Mouse (Mus musculus) embryonic facial prominence, embryonic 10.5 days (tissue): ENCODE measurements around the gene Def8. TPM values are rescaled to one million over a fixed set of nuclear protein-coding genes. Genes with fewer than 3 reads are reported as not detected.

Experiments
- DNase-seq: peaks from one replicate; pipeline ENCODE4 v3.0.0-alpha.2; 2017; ENCODE audit warnings: low spot score
- H3K27ac ChIP-seq: fragments of 300-500 bp; sonication (generic); replicated peaks from 2 replicates; pipeline ENCODE4 v1.5.1; 2016; ENCODE audit warnings: mild to moderate bottlenecking
- H3K27me3 ChIP-seq: fragments of 300-500 bp; sonication (generic); replicated peaks from 2 replicates; pipeline ENCODE4 v1.6.1; 2016; ENCODE audit warnings: low read depth, mild to moderate bottlenecking; ENCODE audit not compliant: poor library complexity, severe bottlenecking
- H3K36me3 ChIP-seq: fragments of 300-500 bp; sonication (generic); replicated peaks from 2 replicates; pipeline ENCODE4 v1.6.1; 2016; ENCODE audit warnings: mild to moderate bottlenecking, moderate library complexity
- H3K4me1 ChIP-seq: fragments of 300-500 bp; sonication (generic); 2 replicates; pipeline ENCODE4 v1.6.1; 2016
- H3K4me3 ChIP-seq: fragments of 300-500 bp; sonication (generic); 2 replicates; pipeline ENCODE4 v1.5.1; 2016; ENCODE audit warnings: mild to moderate bottlenecking, moderate library complexity
- H3K9me3 ChIP-seq: fragments of 300-500 bp; sonication (generic); 2 replicates; pipeline ENCODE4 v1.6.1; 2016; ENCODE audit warnings: mild to moderate bottlenecking
- WGBS: fragments of 180-500 bp; shearing (Covaris S2); methylation state at CpG from one replicate; pipeline ENCODE4 v1.1.7; 2016; 5-methylcytosine and 5-hydroxymethylcytosine counted together
- polyA plus RNA-seq: library from polyadenylated mRNA; unstranded; fragments of >200 nt; fragmentation: Nextera tagmentation; extraction: Ambion mirVana; gene quantifications from 2 replicates; pipeline ENCODE4 v1.2.1, GENCODE M21; 2016

Gene Def8
- polyA plus RNA-seq, 1 experiment from 2014 or later: 43.5 TPM

- Histone ChIP-seq H3K27me3 (peaks cover 5% of the 10 kb centered on the region; the same call in 1 of the 2 replicates), H3K36me3 (peaks cover 34% of the 10 kb centered on the region), H3K4me1 (peaks cover 19% of the 10 kb centered on the region), H3K9me3 (no peaks in the 10 kb centered on the region), H3K4me3 (peak overlapping the region; percentile 96), H3K27ac (peak overlapping the region; percentile 99)
- peak; percentile 18 for DNase-seq
- WGBS: 40% methylated on average over 16 of the region's 16 CpGs
Measured at GRCm38 (mm10) chr8:123478456-123479218, 55.3 kb downstream of the Def8 start.

GRCm38 (mm10) chr8:123482627-123483026 is 59.3 kb downstream of the Def8 start:
- DNase-seq: no peak
- no peaks in the 10 kb centered on the region for H3K27me3 ChIP-seq
- H3K4me1 ChIP-seq: peaks cover 11% of the 10 kb centered on the region
- WGBS: 87% methylated on average over 7 of the region's 7 CpGs
- peaks cover 74% of the 10 kb centered on the region for H3K36me3 ChIP-seq
- H3K4me3 ChIP-seq: no peak overlapping the region
- H3K27ac ChIP-seq: no peak overlapping the region
- no peaks in the 10 kb centered on the region for H3K9me3 ChIP-seq

GRCm38 (mm10) chr8:123491280-123492075 is 68.2 kb downstream of the Def8 start:
- H3K4me3 ChIP-seq: no peak overlapping the region
- DNase-seq: no peak
- H3K4me1 ChIP-seq: no peaks in the 10 kb centered on the region
- 92% methylated on average over 15 of the region's 15 CpGs for WGBS
- peaks cover 98% of the 10 kb centered on the region for H3K36me3 ChIP-seq
- H3K27me3 ChIP-seq: no peaks in the 10 kb centered on the region
- H3K27ac ChIP-seq: no peak overlapping the region
- H3K9me3 ChIP-seq: no peaks in the 10 kb centered on the region

GRCm38 (mm10) chr8:123492898-123493297 is 69.6 kb downstream of the Def8 start:
- Histone ChIP-seq H3K9me3 (no peaks in the 10 kb centered on the region), H3K27me3 (no peaks in the 10 kb centered on the region), H3K4me3 (no peak overlapping the region), H3K36me3 (peaks cover 98% of the 10 kb centered on the region), H3K4me1 (no peaks in the 10 kb centered on the region), H3K27ac (no peak overlapping the region)
- no peak for DNase-seq
- whole genome bisulfite sequencing: 93% methylated on average over 9 of the region's 9 CpGs

- Histone ChIP-seq H3K36me3 (peaks cover 100% of the 10 kb centered on the region), H3K9me3 (no peaks in the 10 kb centered on the region)
Measured at GRCm38 (mm10) chr8:123497699-123498098, 74.4 kb downstream of the Def8 start.

GRCm38 (mm10) chr8:123498963-123499362 is 75.6 kb downstream of the Def8 start:
- Histone ChIP-seq H3K27me3 (no peaks in the 10 kb centered on the region), H3K4me3 (no peak overlapping the region), H3K36me3 (peaks cover 100% of the 10 kb centered on the region), H3K4me1 (no peaks in the 10 kb centered on the region), H3K27ac (no peak overlapping the region), H3K9me3 (peaks cover 10% of the 10 kb centered on the region; the same call in 1 of the 2 replicates)
- DNase-seq: no peak
- WGBS: 91% methylated on average over 11 of the region's 11 CpGs

More at GRCm38 (mm10) chr8:123497699-123498098, 74.4 kb downstream of the Def8 start:
- Histone ChIP-seq H3K4me3 (no peak overlapping the region), H3K27me3 (no peaks in the 10 kb centered on the region), H3K27ac (no peak overlapping the region), H3K4me1 (no peaks in the 10 kb centered on the region)
- 88% methylated on average over 4 of the region's 4 CpGs for WGBS
- DNase-seq: no peak

- Histone ChIP-seq H3K27ac (no peak overlapping the region), H3K4me3 (no peak overlapping the region), H3K27me3 (no peaks in the 10 kb centered on the region), H3K4me1 (no peaks in the 10 kb centered on the region), H3K36me3 (peaks cover 100% of the 10 kb centered on the region), H3K9me3 (peaks cover 10% of the 10 kb centered on the region; the same call in 1 of the 2 replicates)
- WGBS: 94% methylated on average over 11 of the region's 11 CpGs
- DNase-seq: no peak
Measured at GRCm38 (mm10) chr8:123499556-123499955, 76.2 kb downstream of the Def8 start.

GRCm38 (mm10) chr8:123502192-123502591 is 78.9 kb downstream of the Def8 start:
- peaks cover 10% of the 10 kb centered on the region; the same call in 1 of the 2 replicates for H3K9me3 ChIP-seq
- no peak for DNase-seq
- no peaks in the 10 kb centered on the region for H3K4me1 ChIP-seq
- H3K4me3 ChIP-seq: no peak overlapping the region
- no peak overlapping the region for H3K27ac ChIP-seq
- peaks cover 100% of the 10 kb centered on the region for H3K36me3 ChIP-seq
- 96% methylated on average over 5 of the region's 5 CpGs for WGBS
- H3K27me3 ChIP-seq: no peaks in the 10 kb centered on the region

GRCm38 (mm10) chr8:123503801-123504467 is 80.6 kb downstream of the Def8 start:
- Histone ChIP-seq H3K27ac (no peak overlapping the region), H3K4me1 (no peaks in the 10 kb centered on the region), H3K4me3 (no peak overlapping the region), H3K27me3 (no peaks in the 10 kb centered on the region), H3K9me3 (peaks cover 10% of the 10 kb centered on the region; the same call in 1 of the 2 replicates), H3K36me3 (peaks cover 100% of the 10 kb centered on the region)
- WGBS: 94% methylated on average over 6 of the region's 6 CpGs
- DNase-seq: no peak

GRCm38 (mm10) chr8:123504591-123505195 is 81.4 kb downstream of the Def8 start:
- Histone ChIP-seq H3K27ac (no peak overlapping the region), H3K36me3 (peaks cover 100% of the 10 kb centered on the region), H3K9me3 (peaks cover 10% of the 10 kb centered on the region; the same call in 1 of the 2 replicates), H3K4me3 (no peak overlapping the region), H3K4me1 (no peaks in the 10 kb centered on the region), H3K27me3 (no peaks in the 10 kb centered on the region)
- 89% methylated on average over 9 of the region's 9 CpGs for WGBS
- DNase-seq: no peak

- DNase-seq: no peak
- 86% methylated on average over 4 of the region's 4 CpGs for WGBS
Measured at GRCm38 (mm10) chr8:123505267-123505666, 81.9 kb downstream of the Def8 start.

GRCm38 (mm10) chr8:123505695-123506094 is 82.4 kb downstream of the Def8 start:
- 90% methylated on average over 9 of the region's 9 CpGs for WGBS
- no peaks in the 10 kb centered on the region for H3K4me1 ChIP-seq
- no peak for DNase-seq
- peaks cover 10% of the 10 kb centered on the region; the same call in 1 of the 2 replicates for H3K9me3 ChIP-seq
- H3K27ac ChIP-seq: no peak overlapping the region
- H3K4me3 ChIP-seq: no peak overlapping the region
- H3K36me3 ChIP-seq: peaks cover 100% of the 10 kb centered on the region
- no peaks in the 10 kb centered on the region for H3K27me3 ChIP-seq

More at GRCm38 (mm10) chr8:123505267-123505666, 81.9 kb downstream of the Def8 start:
- Histone ChIP-seq H3K4me3 (no peak overlapping the region), H3K27ac (no peak overlapping the region), H3K4me1 (no peaks in the 10 kb centered on the region), H3K36me3 (peaks cover 100% of the 10 kb centered on the region), H3K27me3 (no peaks in the 10 kb centered on the region), H3K9me3 (peaks cover 10% of the 10 kb centered on the region; the same call in 1 of the 2 replicates)
